Mouse (Mus musculus) CH12.LX (cell line): ENCODE measurements around the gene Chst5.

Experiments used
- BHLHE40 ChIP-seq: IDR thresholded peaks from 2 replicates; pipeline ENCODE4 v1.6.1; 2011; ENCODE audit warnings: mild to moderate bottlenecking, low read depth, low read length, improper control_type of control experiment
- CTCF ChIP-seq, 2 experiments: IDR thresholded peaks in 1 of 2; conservative IDR thresholded peaks in 1 of 2; 2 replicates each; pipeline ENCODE4 v1.5.1; 2011 to 2012; ENCODE audit warnings: low read depth in 2 of 2, low read length in 2 of 2, improper control_type of control experiment in 1 of 2, inconsistent platforms in 1 of 2, mild to moderate bottlenecking in 1 of 2, moderate library complexity in 1 of 2
- EP300 ChIP-seq: IDR thresholded peaks from 2 replicates; pipeline ENCODE4 v1.6.1; 2011; ENCODE audit warnings: low read length, improper control_type of control experiment
- GABPA ChIP-seq: IDR thresholded peaks from 2 replicates; pipeline ENCODE4 v1.6.1; 2012; ENCODE audit warnings: low read depth, low read length, improper control_type of control experiment, inconsistent platforms; ENCODE audit not compliant: insufficient replicate concordance
- IRF4 ChIP-seq: IDR thresholded peaks from 2 replicates; pipeline ENCODE4 v1.6.1; 2014; ENCODE audit warnings: low read depth, mild to moderate bottlenecking, inconsistent platforms, low read length, improper control_type of control experiment
- MAX ChIP-seq: IDR thresholded peaks from 2 replicates; pipeline ENCODE4 v1.6.1; 2011; ENCODE audit warnings: low read length, improper control_type of control experiment
- NRF1 ChIP-seq: IDR thresholded peaks from 2 replicates; pipeline ENCODE4 v1.6.1; 2014; ENCODE audit warnings: low read depth, mild to moderate bottlenecking, inconsistent platforms, low read length, improper control_type of control experiment, moderate library complexity
- POLR2A ChIP-seq: IDR thresholded peaks from 2 replicates; pipeline ENCODE4 v1.6.1; 2011; ENCODE audit warnings: low read depth, mild to moderate bottlenecking, improper control_type of control experiment, low read length
- POLR2AphosphoS2 ChIP-seq: IDR thresholded peaks from 2 replicates; pipeline ENCODE4 v1.6.1; 2011; ENCODE audit warnings: low read depth, low read length, improper control_type of control experiment
- SIN3A ChIP-seq: IDR thresholded peaks from 2 replicates; pipeline ENCODE4 v1.6.1; 2012; ENCODE audit warnings: low read length, improper control_type of control experiment, inconsistent platforms
- TCF12 ChIP-seq: IDR thresholded peaks from 2 replicates; pipeline ENCODE4 v1.6.1; 2014; ENCODE audit warnings: low read depth, mild to moderate bottlenecking, inconsistent platforms, low read length, improper control_type of control experiment
- USF1 ChIP-seq: IDR thresholded peaks from 2 replicates; pipeline ENCODE4 v1.6.1; 2014; ENCODE audit warnings: low read depth, mild to moderate bottlenecking, inconsistent platforms, low read length, improper control_type of control experiment
- ZKSCAN1 ChIP-seq: IDR thresholded peaks from 2 replicates; pipeline ENCODE4 v1.6.1; 2012; ENCODE audit warnings: low read depth, inconsistent platforms, low read length, improper control_type of control experiment, borderline replicate concordance
- ZNF384 ChIP-seq: IDR thresholded peaks from 2 replicates; pipeline ENCODE4 v1.6.1; 2012; ENCODE audit warnings: low read depth, low read length, improper control_type of control experiment, inconsistent platforms

GRCm38 (mm10) chr8:111909621-111910450, at the start of gene Chst5:
- TF ChIP-seq MAX (no peak), IRF4 (no peak), ZNF384 (no peak), SIN3A (no peak), BHLHE40 (no peak), USF1 (no peak), CTCF (conservative IDR thresholded peaks at IDR 0.05 in 1 of 2, IDR thresholded peaks at IDR 0.05 in 1 of 2; ENCODE audit: low read depth in 2 of 2, low read length in 2 of 2) (no peak), ZKSCAN1 (no peak), NRF1 (no peak), TCF12 (no peak), POLR2A (no peak), EP300 (no peak), POLR2AphosphoS2 (no peak), GABPA (no peak)
